Comparison of ENCODE assay signal across 29 mouse cellular contexts in genomic region chr17:42580196-42580595, GRCm38 (mm10). TPM values are rescaled to one million over a fixed set of nuclear protein-coding genes. Genes with fewer than 3 reads are reported as not detected.
"Had no signal": no experiment of that assay in that cellular context is flagged by ENCODE, and none has a peak within 500 bp of the region (broad histone marks: within the 10 kb centered on the region; RNA-seq: fewer than 3 reads in every experiment).

No protein-coding gene starts in this region.

- H3K27ac ChIP-seq: gastrocnemius, adult 2 months; heart, adult 2 months; hindbrain, embryonic 10.5 days; hindbrain, embryonic 12.5 days; hindbrain, embryonic 14.5 days; intestine, embryonic 15.5 days; kidney, embryonic 15.5 days; layer of hippocampus, adult 2 months; left cerebral cortex, adult 2 months; limb, embryonic 10.5 days; limb, embryonic 12.5 days; liver, embryonic 13.5 days had no signal

- H3K4me2 ChIP-seq: heart, embryonic 12.5 days; hindbrain, embryonic 12.5 days; hindbrain, embryonic 14.5 days; intestine, embryonic 15.5 days; kidney, embryonic 15.5 days; limb, embryonic 12.5 days; liver, embryonic 11.5 days; liver, embryonic 13.5 days had no signal

- H3K9ac ChIP-seq: heart, embryonic 12.5 days; hindbrain, embryonic 12.5 days; hindbrain, embryonic 14.5 days; intestine, embryonic 15.5 days; kidney, embryonic 15.5 days; limb, embryonic 12.5 days; liver, embryonic 13.5 days had no signal

- DNase-seq: gastrocnemius, adult 2 months; gastrocnemius, postnatal 10 days; gastrocnemius, postnatal 25 days; heart, adult 2 months; heart, postnatal 10 days; heart, postnatal 4 days; kidney, adult 18-20 months; kidney, adult 9 months; kidney, postnatal 10 days; kidney, postnatal 25 days; kidney, postnatal 4 days; liver; liver, embryonic 13.5 days had no signal

- H3K9me3 ChIP-seq: heart, embryonic 12.5 days; hindbrain, embryonic 10.5 days; hindbrain, embryonic 12.5 days; intestine, embryonic 15.5 days; kidney, embryonic 15.5 days; limb, embryonic 10.5 days; limb, embryonic 12.5 days; liver, embryonic 13.5 days had no signal

- H3K4me1 ChIP-seq: hindbrain, embryonic 10.5 days; hindbrain, embryonic 12.5 days; intestine, embryonic 15.5 days; liver, embryonic 13.5 days had no signal

- H3K4me3 ChIP-seq: gastrocnemius, adult 2 months; heart, adult 2 months; heart, embryonic 12.5 days; hindbrain, embryonic 10.5 days; hindbrain, embryonic 12.5 days; intestine, embryonic 15.5 days; kidney, embryonic 15.5 days; layer of hippocampus, adult 2 months; left cerebral cortex, adult 2 months; limb, embryonic 10.5 days; limb, embryonic 12.5 days; liver, embryonic 13.5 days had no signal

- H3K36me3 ChIP-seq: heart, embryonic 12.5 days; hindbrain, embryonic 10.5 days; hindbrain, embryonic 12.5 days; intestine, embryonic 15.5 days; kidney, embryonic 15.5 days; limb, embryonic 10.5 days; limb, embryonic 12.5 days; liver, embryonic 13.5 days had no signal

- H3K27me3 ChIP-seq: heart, embryonic 12.5 days; hindbrain, embryonic 12.5 days; intestine, embryonic 15.5 days; kidney, embryonic 15.5 days; limb, embryonic 12.5 days; liver, embryonic 13.5 days had no signal

- ATAC-seq: hindbrain, embryonic 16.5 days; inflammation-experienced regulatory T-cells, adult 6 months; intestine, embryonic 15.5 days; intestine, postnatal 0 days had no signal

RNA-seq across cellular contexts. Expression of gene Opn5, which starts 31.0 kb away (rescaled TPM):
- polyA plus RNA-seq: heart, adult 2 months; heart, embryonic 12.5 days; heart, embryonic 14.5 days; heart, embryonic 16.5 days; hindbrain, embryonic 12.5 days; hindbrain, embryonic 14.5 days; inflammation-experienced regulatory T-cells, adult 6 months; intestine, embryonic 15.5 days; intestine, postnatal 0 days; limb, embryonic 10.5 days; limb, embryonic 12.5 days; liver, embryonic 11.5 days; liver, embryonic 13.5 days had no signal
